Mouse (Mus musculus): Measurements from ENCODE around the gene Gm11627.
"Not testable (repeated sequence)": the region's sequence is repeated elsewhere in the genome, so short reads cannot be mapped to it uniquely, and the experiment has no call there.

The Gm11627 gene

GRCm38 (mm10) chr11:102564952-102565671 is 14.1 kb downstream of the Gm11627 start:
- not testable (repeated sequence) for DNase-seq (ENCODE audit: low spot score)

DNA sequence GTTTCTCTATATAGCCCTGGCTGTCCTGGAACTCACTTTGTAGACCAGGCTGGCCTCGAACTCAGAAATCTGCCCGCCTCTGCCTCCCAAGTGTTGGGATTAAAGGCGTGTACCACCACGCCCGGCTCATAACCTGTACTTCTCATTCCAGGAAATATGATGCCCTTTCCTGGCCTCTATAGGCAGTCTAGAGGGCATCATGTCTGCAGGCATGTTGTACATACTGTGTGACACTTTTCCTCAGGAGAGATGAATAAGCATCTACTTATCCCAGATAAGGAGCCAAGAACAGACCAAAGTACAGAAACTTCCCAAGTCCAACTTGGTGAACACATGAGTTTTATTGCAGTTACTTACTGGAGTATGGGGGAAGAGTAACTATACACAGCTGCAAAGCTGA is 20.6 kb downstream of the Gm11627 start:
- no peak for DNase-seq (ENCODE audit: low spot score)

GRCm38 (mm10) chr11:102557386-102557785 is 21.9 kb downstream of the Gm11627 start:
- no peak for DNase-seq (ENCODE audit: low spot score)

- DNase-seq (ENCODE audit: low spot score), result no peak
These were observed 22.6 kb downstream of the Gm11627 start for GRCm38 (mm10) chr11:102556716-102557074.

DNA sequence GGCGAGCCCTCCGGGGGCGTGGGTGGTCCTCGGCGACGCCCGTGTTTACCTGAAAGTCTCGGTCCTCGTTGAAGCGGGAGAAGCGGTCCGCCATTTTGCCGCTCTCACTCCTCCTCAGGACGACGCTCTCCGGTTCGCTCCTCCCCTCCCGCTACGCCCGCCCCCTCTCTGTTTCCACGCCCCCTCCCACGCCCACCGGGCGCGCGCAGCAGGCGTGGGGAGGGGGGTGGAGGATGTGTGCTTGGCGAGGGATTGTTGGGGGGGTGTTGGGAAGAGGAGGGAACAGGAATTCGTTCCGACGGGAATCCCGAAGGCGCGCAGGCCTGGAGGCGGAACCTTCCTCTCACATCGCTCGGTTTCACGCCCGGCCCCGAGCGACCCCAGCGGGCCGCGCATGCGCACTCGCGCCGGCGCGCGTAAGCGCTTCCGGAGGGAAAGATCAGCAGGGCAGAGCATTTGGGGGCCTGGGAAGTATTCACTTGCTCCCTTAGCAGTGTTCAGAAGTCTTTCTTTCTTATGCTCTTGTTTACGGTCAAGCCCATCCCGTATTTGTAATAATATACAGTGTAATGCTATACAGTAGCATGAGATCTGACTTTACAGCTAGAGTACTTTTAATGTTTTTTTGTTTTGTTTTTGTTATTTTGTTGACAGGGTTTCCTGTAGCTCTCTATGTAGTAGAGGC is 23.1 kb downstream of the Gm11627 start, which contains the start of gene Gpatch8:
Gene Gpatch8 (minus strand): TSS at position 362 of the 685 bp plus-strand sequence.
- DNase-seq (ENCODE audit: low spot score), result peak; percentile 99

DNA sequence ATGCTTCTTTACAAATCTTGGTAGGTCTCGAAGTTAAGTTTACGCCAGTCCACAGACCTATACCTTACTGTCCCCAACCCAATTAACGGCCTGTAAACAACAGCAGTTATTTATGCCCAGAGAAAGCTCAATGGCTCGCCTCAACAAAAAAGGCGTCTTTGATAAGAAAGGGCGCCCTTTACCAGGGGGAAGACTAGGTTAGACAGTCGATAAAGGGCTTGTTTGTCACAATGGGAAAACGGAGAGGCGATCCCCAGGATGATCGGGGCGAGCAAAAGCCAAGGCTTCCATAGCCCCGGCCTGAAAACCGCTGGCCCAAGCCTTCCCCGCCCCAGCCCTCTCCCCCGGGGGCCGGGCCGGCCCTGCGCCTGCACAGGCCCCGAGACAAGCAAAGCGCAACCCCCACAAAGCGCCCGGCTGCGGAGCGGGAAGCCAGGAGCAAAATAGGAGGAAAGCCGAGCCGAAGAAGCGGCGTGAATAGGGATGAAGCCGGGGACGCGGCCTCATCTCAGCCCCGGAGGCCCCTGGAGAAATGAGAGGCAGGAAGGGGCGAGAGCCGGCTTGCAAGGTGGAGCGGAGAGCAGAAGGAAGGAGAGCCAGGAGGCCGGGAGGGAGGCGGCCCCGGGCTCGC is 23.7 kb downstream of the Gm11627 start:
- DNase-seq (ENCODE audit: low spot score), result peak; percentile 31

GRCm38 (mm10) chr11:102552051-102552450 is 27.2 kb downstream of the Gm11627 start:
- DNase-seq (ENCODE audit: low spot score), result no peak

GRCm38 (mm10) chr11:102551176-102551575 is 28.1 kb downstream of the Gm11627 start:
- no peak for DNase-seq (ENCODE audit: low spot score)

DNA sequence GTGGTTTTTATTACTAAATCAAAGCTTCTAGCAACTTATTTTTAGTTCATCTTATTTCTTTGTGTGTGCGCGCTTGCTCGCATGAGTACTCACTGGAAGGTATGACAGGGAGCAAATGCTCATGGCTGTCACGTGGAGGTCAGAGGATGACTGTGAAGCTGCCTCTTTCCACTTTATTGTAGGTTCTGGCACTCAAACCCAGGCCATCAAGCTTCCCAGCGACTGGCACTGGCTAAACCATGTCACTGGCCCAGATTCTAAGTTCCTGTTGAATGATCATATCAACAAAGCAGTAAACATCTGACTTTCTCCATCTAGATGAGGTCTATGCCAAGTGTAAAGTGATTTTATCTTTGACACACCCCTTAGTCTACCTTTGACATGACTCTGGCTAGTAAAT is 37.8 kb downstream of the Gm11627 start:
- DNase-seq (ENCODE audit: low spot score), result no peak

- DNase-seq (ENCODE audit: low spot score), result not testable (repeated sequence)
These were observed 39.0 kb downstream of the Gm11627 start for GRCm38 (mm10) chr11:102540286-102540685.

DNA sequence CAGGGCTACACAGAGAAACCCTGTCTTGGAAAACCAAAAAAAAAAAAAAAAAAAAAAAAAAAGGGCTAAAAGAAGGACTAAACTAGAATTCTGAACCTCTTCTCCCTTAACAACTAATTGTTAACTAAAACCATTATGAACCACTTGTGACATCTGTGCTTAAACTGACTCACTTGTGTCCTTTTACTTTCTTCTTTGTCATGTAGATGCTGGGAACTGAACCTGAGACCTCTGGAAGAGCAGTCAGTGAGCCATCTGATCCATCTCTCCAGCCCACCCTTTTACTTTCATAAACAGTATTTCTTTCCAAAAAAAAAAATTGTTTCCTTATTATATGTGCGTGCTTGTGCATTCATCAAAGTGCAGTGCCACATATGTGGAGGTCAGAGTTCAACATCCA is 39.6 kb downstream of the Gm11627 start:
- DNase-seq (ENCODE audit: low spot score), result no peak

GRCm38 (mm10) chr11:102536210-102536609 is 43.1 kb downstream of the Gm11627 start:
- DNase-seq (ENCODE audit: low spot score), result peak; percentile 72

DNA sequence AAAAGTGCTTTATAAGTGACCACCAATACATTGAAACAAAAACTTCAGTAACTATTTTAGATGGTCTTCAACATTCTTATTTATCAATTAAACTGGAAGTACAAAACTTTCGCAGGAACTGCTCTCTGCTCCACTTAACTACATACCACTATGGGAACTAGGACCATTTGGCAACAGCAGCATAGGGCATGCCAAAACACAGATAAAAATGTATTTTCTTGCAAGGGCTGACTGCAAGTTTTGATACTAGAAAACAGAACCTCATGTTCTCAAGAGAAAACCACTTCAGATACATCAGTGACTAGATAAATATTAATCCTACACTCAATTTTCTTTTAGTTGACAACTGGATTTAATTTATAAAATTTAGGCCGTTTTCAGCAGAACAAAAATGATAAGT is 45.2 kb downstream of the Gm11627 start:
- peak; percentile 62 for DNase-seq (ENCODE audit: low spot score)

DNA sequence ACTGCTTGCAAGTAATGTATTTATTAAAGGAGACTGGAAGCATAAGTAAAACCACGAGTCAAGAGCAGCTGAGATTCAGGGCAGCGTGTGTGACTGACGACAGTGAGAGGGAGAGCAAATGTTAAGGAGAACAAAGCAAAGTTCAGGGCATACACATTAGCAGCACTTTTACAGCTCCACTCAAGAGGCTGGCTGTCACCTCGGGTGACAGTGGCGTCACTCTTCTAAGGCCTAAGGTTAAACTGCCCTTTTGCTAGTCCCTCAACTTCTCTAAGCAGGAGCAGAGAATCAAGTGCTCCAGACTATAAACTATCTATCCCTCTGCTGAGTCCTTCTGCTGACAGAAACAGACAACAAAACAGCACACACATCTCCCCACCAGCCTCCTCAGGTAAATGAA is 47.8 kb downstream of the Gm11627 start:
- no peak for DNase-seq (ENCODE audit: low spot score)

Data from adipocyte (in vitro differentiated cells).